In genomic region chr3:107094028-107094427, GRCm38 (mm10) we compare ENCODE assay signal across 9 mouse cellular contexts. TPM values are rescaled to one million over a fixed set of nuclear protein-coding genes. Genes with fewer than 3 reads are reported as not detected.
DNase-seq lines count a peak whose midpoint lies in the region; ATAC-seq and TF ChIP-seq lines count a peak whose summit lies in the region.
"Had no signal": no experiment of that assay in that cellular context is flagged by ENCODE, and none has a peak within 500 bp of the region (broad histone marks: within the 10 kb centered on the region; RNA-seq: fewer than 3 reads in every experiment).

No protein-coding gene starts in this region.

- 6% methylated on average over 4 of the region's 4 CpGs for WGBS in hindbrain, postnatal 0 days

- ATAC-seq in hindbrain, postnatal 0 days, result 0 out of 2 replicates have a peak, but pooled peaks have one; percentile 42

- no peak overlapping the region for H3K9ac ChIP-seq in hindbrain, postnatal 0 days (replicated peaks; ENCODE audit: low read length)
- H3K9ac ChIP-seq: stomach, embryonic 15.5 days had no signal

- H3K4me1 ChIP-seq in hindbrain, postnatal 0 days (ENCODE audit: insufficient read depth, low read length), result no peaks in the 10 kb centered on the region
- H3K4me1 ChIP-seq: stomach, embryonic 15.5 days had no signal

- TF ChIP-seq CTCF in hindbrain, postnatal 0 days (IDR thresholded peaks at IDR 0.05; ENCODE audit: low read depth), result peak; percentile 98

- no peak overlapping the region for H3K27ac ChIP-seq in hindbrain, postnatal 0 days
- H3K27ac ChIP-seq: stomach, embryonic 15.5 days had no signal

- no peaks in the 10 kb centered on the region for H3K36me3 ChIP-seq in hindbrain, postnatal 0 days (ENCODE audit: insufficient read depth, low read length)
- H3K36me3 ChIP-seq: stomach, embryonic 15.5 days had no signal

- no peak overlapping the region for H3K4me3 ChIP-seq in hindbrain, postnatal 0 days (ENCODE audit: low read length)
- H3K4me3 ChIP-seq: stomach, embryonic 15.5 days had no signal

- DNase-seq in adrenal gland, adult 18-20 months (ENCODE audit: low spot score in 2 of 2), result peak; percentile 28 to 51
- no peak for DNase-seq in adrenal gland, adult 8-10 months
- DNase-seq in urinary bladder, postnatal 25 days (ENCODE audit: low spot score), result peak; percentile 29
- DNase-seq in urinary bladder, adult 18-20 months (ENCODE audit: low spot score in 2 of 2), result no peak
- peak; percentile 37 for DNase-seq in embryo, embryonic 11.5 days (ENCODE audit: low read depth, low spot score)
- DNase-seq in hindbrain, postnatal 0 days (ENCODE audit: low spot score), result peak; percentile 82
- peak; percentile 60 for DNase-seq in lung, postnatal 14 days
- DNase-seq in right cerebral cortex, postnatal 4 days, result peak; percentile 26

- H3K27me3 ChIP-seq in hindbrain, postnatal 0 days (ENCODE audit: insufficient read depth, low read length), result no peaks in the 10 kb centered on the region

- no peaks in the 10 kb centered on the region for H3K9me3 ChIP-seq in hindbrain, postnatal 0 days (ENCODE audit: low read length)
- H3K9me3 ChIP-seq: stomach, embryonic 15.5 days had no signal

- no peak overlapping the region for H3K4me2 ChIP-seq in hindbrain, postnatal 0 days (ENCODE audit: low read depth, low read length)
- H3K4me2 ChIP-seq: stomach, embryonic 15.5 days had no signal

RNA-seq across cellular contexts. Expression of gene Kcna2, which starts 6.9 kb away (rescaled TPM):
- 1 to 10 TPM in 1 of 2 experiments, under 1 TPM in 1; 0.66 to 1.1 TPM for total RNA-seq in adrenal gland, adult 18-20 months (2021)
- 1 to 10 TPM in 2 of 4 experiments, under 1 TPM in 2; 0.61 to 2.3 (median 1.1) TPM for total RNA-seq in adrenal gland, adult 8-10 months (2022)
- 15.5 and 17.2 TPM in 2 replicates for total RNA-seq in hindbrain, postnatal 0 days (2014; rRNA removed)
- polyA plus RNA-seq in hindbrain, postnatal 0 days (2015; fragmentation: Nextera tagmentation; extraction: Ambion mirVana), result 1.8 and 2.1 TPM in 2 replicates

RNA-seq across cellular contexts. Expression of gene Kcna3, which starts 58.1 kb away (rescaled TPM):
- total RNA-seq in adrenal gland, adult 18-20 months (2021), result 1 to 10 TPM in 1 of 2 experiments, under 1 TPM in 1; 0.83 to 1.3 TPM
- total RNA-seq in adrenal gland, adult 8-10 months (2022), result 1 to 10 TPM in 3 of 4 experiments, under 1 TPM in 1; 0.91 to 2.5 (median 1.3) TPM
- 52.0 and 53.9 TPM in 2 replicates for total RNA-seq in hindbrain, postnatal 0 days (2014; rRNA removed)
- polyA plus RNA-seq in hindbrain, postnatal 0 days (2015; fragmentation: Nextera tagmentation; extraction: Ambion mirVana), result 9.2 and 11.3 TPM in 2 replicates

Comparison
In these comparisons a context has a peak if more than half of its experiments do, and no peak if none do; other contexts are left out.
1. DNase-seq: peak in adrenal gland, adult 18-20 months (2 of 2), urinary bladder, postnatal 25 days (single experiment), embryo, embryonic 11.5 days (single experiment), hindbrain, postnatal 0 days (single experiment), lung, postnatal 14 days (single experiment) and right cerebral cortex, postnatal 4 days (single experiment); none in adrenal gland, adult 8-10 months (single experiment) and urinary bladder, adult 18-20 months (0 of 2).
2. RNA of gene Kcna3, which starts 58.1 kb away (total RNA-seq): 52.0 to 53.9 TPM in hindbrain, postnatal 0 days; 0.91 to 2.5 TPM in adrenal gland, adult 8-10 months and 0.83 to 1.3 TPM in adrenal gland, adult 18-20 months; every median in the first group is over 10 times any median in the second.